Mouse (Mus musculus) liver, adult 2 months (tissue): ENCODE data around the gene Zeb2. TPM values are rescaled to one million over a fixed set of nuclear protein-coding genes. Genes with fewer than 3 reads are reported as not detected.

Experiments used
- DNase-seq: peaks from one replicate; pipeline ENCODE4 v3.0.0-alpha.2; 2011; ENCODE audit warnings: low read depth, low spot score; ENCODE audit errors: extremely low read depth
- H3K27ac ChIP-seq: fragments of 200-500 bp; replicated peaks from 2 replicates; pipeline ENCODE4 v1.5.1; 2012; ENCODE audit warnings: low read depth, mild to moderate bottlenecking, control low read depth, inconsistent platforms, low read length; ENCODE audit not compliant: insufficient read depth
- H3K27me3 ChIP-seq: fragments of 200-500 bp; 2 replicates; pipeline ENCODE4 v1.6.1; 2012; ENCODE audit warnings: mild to moderate bottlenecking, moderate library complexity, low read length, inconsistent platforms; ENCODE audit not compliant: control insufficient read depth, insufficient read depth
- H3K36me3 ChIP-seq: fragments of 200-500 bp; 2 replicates; pipeline ENCODE4 v1.6.1; 2012; ENCODE audit warnings: low read length, inconsistent platforms; ENCODE audit not compliant: control insufficient read depth, insufficient read depth
- H3K4me1 ChIP-seq: fragments of 200-500 bp; 2 replicates; pipeline ENCODE4 v1.6.1; 2011; ENCODE audit warnings: low read length; ENCODE audit not compliant: control insufficient read depth, insufficient read depth
- H3K4me3 ChIP-seq: fragments of 200-500 bp; 2 replicates; pipeline ENCODE4 v1.5.1; 2011; ENCODE audit warnings: low read depth, mild to moderate bottlenecking, control low read depth, low read length, moderate library complexity; ENCODE audit not compliant: insufficient read depth
- H3K79me2 ChIP-seq: fragments of 200-500 bp; 2 replicates; pipeline ENCODE4 v1.6.1; 2012; ENCODE audit warnings: inconsistent platforms, mild to moderate bottlenecking, low read length, moderate library complexity; ENCODE audit not compliant: control insufficient read depth, insufficient read depth
- H3K9ac ChIP-seq: fragments of 200-500 bp; 2 replicates; pipeline ENCODE4 v1.6.1; 2012; ENCODE audit warnings: low read depth, mild to moderate bottlenecking, control low read depth, inconsistent platforms, low read length
- CTCF ChIP-seq: fragments of 200-500 bp; IDR thresholded peaks from 2 replicates; pipeline ENCODE4 v1.5.1; 2011; ENCODE audit warnings: low read depth, low read length, control low read depth
- POLR2A ChIP-seq: fragments of 200-500 bp; IDR thresholded peaks from 2 replicates; pipeline ENCODE4 v1.6.1; 2011; ENCODE audit warnings: low read length, control low read depth; ENCODE audit not compliant: insufficient read depth; ENCODE audit errors: extremely low read depth
- WGBS: fragments of 180-500 bp; shearing (Covaris S2); methylation state at CpG from one replicate; pipeline ENCODE4 v1.1.7; 2018; 5-methylcytosine and 5-hydroxymethylcytosine counted together
- polyA plus RNA-seq: library from polyadenylated mRNA; depleted of rRNA; stranded (reverse); fragments of >200 nt; gene quantifications from 2 replicates; pipeline ENCODE4 v1.2.3, GENCODE M21; 2012
- total RNA-seq: library from RNA; depleted of rRNA; stranded (reverse); fragments of >200 nt; gene quantifications from 2 replicates; pipeline ENCODE4 v1.2.3, GENCODE M21; 2014

Zeb2 gene
- total and polyA plus RNA-seq, 2 experiments, result 4.9 to 15.5 TPM

DNA sequence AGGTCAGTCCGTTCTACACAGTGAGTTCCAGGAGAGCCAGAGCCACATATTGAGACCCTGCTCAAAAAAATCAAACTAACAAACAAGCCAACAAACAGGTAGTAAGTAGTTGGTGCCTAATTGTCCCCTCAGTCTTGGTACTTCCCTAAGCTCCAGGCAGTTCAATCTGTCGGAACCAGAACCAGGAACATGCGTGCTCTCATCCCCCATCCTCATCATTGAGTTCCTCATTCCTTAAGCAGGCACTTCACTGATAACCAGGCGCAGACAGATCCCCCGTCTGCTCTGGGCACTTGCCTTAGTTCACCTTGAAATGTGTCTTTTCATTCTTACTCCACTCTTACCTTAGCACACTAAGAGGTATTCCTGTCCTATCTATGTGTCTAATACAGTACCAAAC, 103.9 kb downstream of the Zeb2 start:
- Histone ChIP-seq H3K9ac (no peak overlapping the region), H3K4me1 (peaks cover 4% of the 10 kb centered on the region), H3K27ac (no peak overlapping the region), H3K79me2 (no peaks in the 10 kb centered on the region), H3K27me3 (no peaks in the 10 kb centered on the region), H3K4me3 (no peak overlapping the region), H3K36me3 (peaks cover 2% of the 10 kb centered on the region; the same call in 1 of the 2 replicates)
- WGBS, result 82% methylated on average over 5 of the region's 5 CpGs
- peak; percentile 26 for DNase-seq
- TF ChIP-seq CTCF (no peak), POLR2A (no peak)

DNA sequence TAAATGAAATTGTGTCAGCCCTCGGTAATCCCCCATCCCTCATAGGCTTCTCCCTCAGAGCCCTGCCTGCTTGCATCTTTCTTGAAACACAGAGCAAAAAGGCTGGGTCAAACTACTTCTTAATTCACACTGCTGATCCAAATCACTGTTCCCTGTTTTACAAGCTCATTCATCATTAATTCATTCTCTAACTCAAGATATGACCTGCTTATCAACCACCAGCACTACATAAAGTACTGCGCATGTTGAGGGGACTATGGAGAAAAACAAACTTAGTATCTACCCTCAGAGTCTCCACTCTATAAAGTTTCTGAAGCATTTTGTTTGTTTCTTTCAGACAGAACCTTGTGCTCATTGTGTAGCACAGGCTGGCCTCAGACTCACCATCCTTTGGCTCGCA, 104.5 kb downstream of the Zeb2 start:
- no peak for DNase-seq
- Histone ChIP-seq H3K4me1 (peaks cover 4% of the 10 kb centered on the region), H3K4me3 (no peak overlapping the region), H3K27me3 (no peaks in the 10 kb centered on the region), H3K27ac (no peak overlapping the region), H3K79me2 (no peaks in the 10 kb centered on the region), H3K36me3 (peaks cover 2% of the 10 kb centered on the region; the same call in 1 of the 2 replicates), H3K9ac (no peak overlapping the region)
- 92% methylated on average over 3 of the region's 3 CpGs for WGBS
- TF ChIP-seq POLR2A, result no peak
- TF ChIP-seq CTCF, result no peak

DNA sequence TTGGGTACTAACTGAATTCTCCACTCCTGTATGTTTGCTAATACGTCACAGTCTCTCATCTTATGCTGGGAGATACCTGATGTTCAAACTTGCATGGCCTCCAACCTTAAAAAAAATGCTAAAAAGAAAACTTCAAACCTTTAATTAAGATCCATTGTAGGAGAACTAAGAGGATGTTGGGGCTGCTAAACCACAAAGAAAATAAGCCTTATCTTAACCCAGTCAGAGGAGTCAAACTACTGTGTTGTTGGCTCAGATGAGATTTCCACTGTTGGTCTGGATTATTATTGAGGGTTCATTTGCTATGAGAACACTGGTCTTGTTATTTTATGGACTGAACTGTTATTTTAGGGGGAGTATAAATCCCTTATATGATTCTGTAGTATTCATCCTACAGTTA, 106.5 kb downstream of the Zeb2 start:
- DNase-seq, result no peak
- H3K27ac ChIP-seq, result no peak overlapping the region
- H3K4me3 ChIP-seq, result no peak overlapping the region
- TF ChIP-seq CTCF (no peak), POLR2A (no peak)
- H3K27me3 ChIP-seq, result no peaks in the 10 kb centered on the region
- no peaks in the 10 kb centered on the region; the same call in 1 of the 2 replicates for H3K36me3 ChIP-seq
- no peaks in the 10 kb centered on the region for H3K79me2 ChIP-seq
- WGBS, result 97% methylated on average over 1 of the region's 1 CpGs
- no peak overlapping the region for H3K9ac ChIP-seq
- peaks cover 4% of the 10 kb centered on the region for H3K4me1 ChIP-seq

DNA sequence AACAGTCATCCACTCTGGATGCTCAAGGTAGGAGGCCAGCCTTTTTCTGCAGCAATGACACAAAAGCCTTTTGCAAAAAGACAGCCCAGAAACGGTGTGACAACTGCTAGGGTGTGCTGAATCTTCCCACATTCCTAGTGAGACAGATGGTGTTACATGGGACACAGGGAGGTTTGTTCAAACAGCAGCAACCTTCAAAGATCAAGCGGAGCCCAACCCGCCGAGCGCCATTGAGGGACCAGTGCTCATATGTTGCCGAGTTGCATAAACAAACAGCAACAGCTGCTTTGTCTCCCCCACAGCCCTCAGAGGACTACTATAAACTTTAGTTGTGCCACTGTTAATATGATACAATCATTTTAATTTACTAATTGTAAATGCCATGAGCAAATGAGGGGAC, 117.3 kb downstream of the Zeb2 start:
- no peak for DNase-seq
- Histone ChIP-seq H3K4me3 (no peak overlapping the region), H3K27me3 (no peaks in the 10 kb centered on the region), H3K9ac (no peak overlapping the region), H3K79me2 (no peaks in the 10 kb centered on the region), H3K27ac (no peak overlapping the region), H3K36me3 (peaks cover 7% of the 10 kb centered on the region), H3K4me1 (peaks cover 2% of the 10 kb centered on the region; the same call in 1 of the 2 replicates)
- TF ChIP-seq CTCF, result no peak
- no peak for TF ChIP-seq POLR2A
- 75% methylated on average over 6 of the region's 6 CpGs for WGBS

DNA sequence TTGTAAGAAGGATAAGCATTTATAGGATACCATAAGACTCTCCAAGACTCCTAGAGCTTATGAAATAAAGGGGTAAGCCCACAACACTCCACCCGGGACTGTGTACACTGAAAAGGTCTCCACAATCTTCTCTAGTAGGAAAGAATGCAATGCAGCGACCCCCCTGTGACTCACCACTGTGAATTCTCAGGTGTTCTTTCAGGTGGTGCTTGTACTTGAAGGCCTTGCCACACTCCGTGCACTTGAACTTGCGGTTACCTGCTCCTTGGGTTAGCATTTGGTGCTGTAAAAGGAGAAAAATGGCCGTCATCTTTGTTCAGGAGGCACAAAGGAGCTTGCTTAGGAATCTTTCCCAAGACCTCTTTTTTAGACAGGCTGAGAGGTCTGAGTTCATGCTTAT, 118.5 kb downstream of the Zeb2 start:
- TF ChIP-seq CTCF (no peak), POLR2A (no peak)
- no peak overlapping the region for H3K9ac ChIP-seq
- no peaks in the 10 kb centered on the region for H3K27me3 ChIP-seq
- H3K27ac ChIP-seq, result no peak overlapping the region
- 97% methylated on average over 5 of the region's 5 CpGs for WGBS
- peaks cover 11% of the 10 kb centered on the region for H3K36me3 ChIP-seq
- no peak overlapping the region for H3K4me3 ChIP-seq
- H3K4me1 ChIP-seq, result peaks cover 2% of the 10 kb centered on the region; the same call in 1 of the 2 replicates
- DNase-seq, result no peak
- no peaks in the 10 kb centered on the region for H3K79me2 ChIP-seq

DNA sequence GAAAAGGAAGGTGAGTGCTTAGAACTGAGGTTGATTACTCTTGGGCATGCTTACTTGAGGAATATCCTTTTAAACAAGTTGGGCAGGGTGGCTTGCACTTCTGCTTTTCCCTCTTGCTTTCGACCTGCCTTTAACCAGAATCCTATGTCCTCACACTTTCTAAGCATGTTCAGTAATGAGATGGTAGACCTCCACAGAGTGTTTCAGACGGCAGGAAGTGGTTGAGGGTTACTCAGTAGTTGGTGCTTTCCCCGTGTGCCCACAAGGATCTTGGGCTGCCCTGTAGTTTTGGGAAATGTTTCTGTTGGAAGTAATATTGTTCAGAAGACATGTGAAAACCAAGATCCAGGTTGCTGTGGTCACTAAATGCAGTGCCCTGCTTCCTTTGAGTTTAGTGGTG, 135.5 kb downstream of the Zeb2 start:
- no peaks in the 10 kb centered on the region for H3K79me2 ChIP-seq
- 0 out of 2 replicates have a peak, but pooled peaks cover 3% of the 10 kb centered on the region for H3K4me1 ChIP-seq
- no peak for DNase-seq
- H3K9ac ChIP-seq, result no peak overlapping the region
- H3K36me3 ChIP-seq, result no peaks in the 10 kb centered on the region
- H3K27ac ChIP-seq, result no peak overlapping the region
- no peaks in the 10 kb centered on the region for H3K27me3 ChIP-seq
- WGBS, result 80% methylated on average over 3 of the region's 3 CpGs
- no peak for TF ChIP-seq CTCF
- TF ChIP-seq POLR2A, result no peak
- no peak overlapping the region for H3K4me3 ChIP-seq
